Mouse (Mus musculus) c-Kit-positive CD71-negative TER-119-negative erythroid progenitor cells, embryonic 14.5 days (primary cell): Measurements from ENCODE around the gene Herc6.

Source experiments
- DNase-seq: peaks from one replicate; pipeline ENCODE4 v3.0.0-alpha.2; 2013; ENCODE audit warnings: low read depth

Gene Herc6

DNA sequence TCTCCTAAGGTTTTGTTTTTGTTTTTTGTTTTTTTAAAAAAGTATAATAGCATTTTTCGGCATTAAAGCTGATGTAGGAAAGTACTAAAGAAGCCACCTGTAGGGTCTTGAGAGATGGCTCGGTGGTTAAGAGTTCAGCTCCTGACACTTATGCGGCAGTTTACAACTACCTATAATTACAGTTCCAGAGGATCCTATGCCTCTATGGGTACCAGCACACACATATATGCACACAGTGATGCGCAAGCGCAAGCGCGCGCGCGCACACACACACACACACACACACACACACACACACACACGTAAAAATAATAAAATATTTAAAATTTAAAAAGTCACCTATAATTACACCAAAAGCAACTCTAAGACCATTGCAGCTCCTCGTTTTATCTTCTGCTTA, 795 bp downstream of the Herc6 start:
- no peak for DNase-seq

DNA sequence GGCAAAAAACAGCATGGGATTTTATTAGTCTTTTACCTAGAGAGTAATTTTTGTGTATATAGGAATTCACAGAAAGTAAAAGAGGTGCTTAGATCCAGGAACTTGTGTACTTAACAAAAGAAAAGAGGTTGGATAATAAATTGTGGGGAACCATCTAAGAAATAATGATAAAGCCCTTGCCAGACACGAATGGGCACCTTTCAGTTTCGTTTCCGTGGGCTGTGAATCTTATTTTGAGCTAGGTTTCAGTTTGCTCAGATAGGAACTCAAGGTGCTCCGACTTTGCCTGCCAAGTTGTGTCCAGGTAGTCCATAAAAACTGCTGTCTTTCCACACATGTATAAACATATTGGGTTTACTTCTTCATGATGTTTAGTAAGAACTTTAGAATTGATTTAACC, 1.6 kb downstream of the Herc6 start:
- no peak for DNase-seq

DNA sequence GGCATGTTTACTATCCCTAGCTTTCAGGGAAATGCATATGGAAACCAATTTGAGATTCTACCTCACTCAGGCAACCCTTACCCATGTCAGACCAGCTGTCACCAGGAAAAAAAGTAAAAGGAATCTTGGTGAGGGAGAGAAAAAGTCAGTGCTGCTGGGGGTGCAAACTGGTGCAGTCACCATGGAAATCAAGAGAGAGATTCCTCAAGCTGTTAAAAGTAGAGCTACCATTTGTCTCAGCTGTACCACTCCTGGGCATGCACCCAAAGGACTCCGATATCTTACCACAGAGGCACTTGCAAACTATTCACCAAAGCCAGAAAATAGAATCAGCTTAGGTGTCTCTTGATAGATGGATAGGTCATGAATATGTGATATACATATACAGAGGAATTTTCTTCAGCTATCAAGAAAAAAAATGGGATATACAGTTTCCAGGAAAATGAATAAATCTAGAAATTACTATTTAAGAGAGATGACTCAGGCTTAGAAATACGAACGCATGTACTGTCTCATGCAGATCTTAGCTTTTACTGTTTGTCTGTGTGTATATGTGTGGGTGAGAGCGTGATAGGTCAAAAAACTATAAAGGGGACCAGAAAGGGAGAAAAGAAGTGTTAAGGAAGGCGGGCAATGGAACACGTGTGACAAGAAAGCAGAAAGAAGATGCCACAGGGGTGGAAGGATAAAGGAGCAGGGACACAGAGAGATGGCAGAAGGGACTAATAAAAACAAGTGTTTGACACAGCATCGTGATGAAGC, 24.9 kb downstream of the Herc6 start:
- no peak for DNase-seq

DNA sequence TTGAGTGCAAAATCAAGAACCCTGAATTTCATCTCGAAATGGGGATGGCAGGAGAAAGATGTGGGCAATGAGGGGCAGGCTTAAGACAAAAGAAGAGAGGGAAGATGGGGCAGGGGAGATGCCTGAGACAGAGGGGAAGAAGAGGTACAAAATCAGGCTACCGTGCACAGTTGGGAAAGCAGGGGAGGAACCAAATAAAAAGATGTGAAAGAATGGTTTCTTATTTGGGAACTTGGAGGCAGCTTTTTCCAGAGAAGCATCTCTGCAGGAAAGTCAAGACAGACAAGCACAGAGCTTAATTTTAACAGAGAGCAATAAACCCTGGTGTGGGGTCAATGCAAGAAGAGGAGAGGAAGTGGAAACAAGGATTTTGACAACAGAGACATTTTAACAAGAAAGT, 27.2 kb downstream of the Herc6 start:
- no peak for DNase-seq

DNA sequence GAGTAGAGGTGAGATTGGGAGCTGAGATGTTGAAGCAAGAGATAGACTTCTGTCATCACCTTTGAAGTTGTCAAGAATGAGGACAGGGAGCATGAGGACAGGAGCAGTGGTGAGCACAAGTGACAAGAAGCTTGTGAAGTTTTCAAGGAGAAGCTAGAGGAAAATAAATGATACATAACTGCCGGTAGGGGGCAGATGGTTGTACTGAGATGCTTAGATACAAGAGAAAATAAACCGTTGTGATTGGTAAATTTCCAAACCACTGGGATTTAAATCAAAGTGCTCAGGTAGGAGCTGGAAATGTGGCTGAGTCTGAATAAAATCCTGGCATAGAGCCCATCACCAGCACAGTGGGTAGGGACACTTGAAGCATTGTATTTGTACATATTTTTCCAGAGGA, 28.8 kb downstream of the Herc6 start:
- DNase-seq: no peak

DNA sequence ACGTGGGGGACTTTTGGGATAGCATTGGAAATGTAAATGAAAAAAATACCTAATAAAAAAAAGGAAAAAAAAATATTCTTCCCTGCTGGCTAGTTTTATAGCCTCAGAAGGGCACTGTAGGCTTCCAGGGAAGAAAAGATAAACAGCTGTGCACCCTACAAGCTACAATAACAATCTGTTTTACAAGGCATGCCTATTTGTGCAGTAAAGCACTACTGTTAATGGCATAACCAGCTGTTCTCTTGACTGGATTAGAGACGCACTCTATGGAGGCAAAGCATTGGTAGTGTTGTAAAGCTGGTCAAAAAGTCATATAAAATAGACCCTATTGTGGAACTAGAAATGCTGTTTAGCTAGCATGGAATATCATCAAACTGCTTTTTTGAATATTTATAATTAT, 35.0 kb downstream of the Herc6 start:
- DNase-seq: no peak

DNA sequence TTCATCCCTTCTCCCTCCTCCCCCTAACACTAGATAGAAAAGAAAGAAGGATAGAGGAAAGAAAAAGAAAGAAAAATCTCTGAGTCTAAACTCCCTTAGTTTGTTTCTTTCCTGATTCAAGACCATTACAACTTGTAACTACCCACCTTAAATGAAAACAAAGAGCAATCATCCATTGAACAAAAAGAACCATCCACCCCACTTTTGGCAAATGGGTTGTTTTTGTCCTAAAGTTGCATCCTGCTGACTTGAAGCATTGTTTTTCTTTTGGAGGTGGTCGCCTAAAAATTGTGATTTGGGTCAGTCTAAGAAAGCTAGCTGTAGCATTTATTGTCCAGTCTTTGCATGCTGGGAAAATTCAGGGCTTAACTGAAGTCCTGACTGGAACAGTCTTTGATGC, 58.7 kb downstream of the Herc6 start:
- no peak for DNase-seq

DNA sequence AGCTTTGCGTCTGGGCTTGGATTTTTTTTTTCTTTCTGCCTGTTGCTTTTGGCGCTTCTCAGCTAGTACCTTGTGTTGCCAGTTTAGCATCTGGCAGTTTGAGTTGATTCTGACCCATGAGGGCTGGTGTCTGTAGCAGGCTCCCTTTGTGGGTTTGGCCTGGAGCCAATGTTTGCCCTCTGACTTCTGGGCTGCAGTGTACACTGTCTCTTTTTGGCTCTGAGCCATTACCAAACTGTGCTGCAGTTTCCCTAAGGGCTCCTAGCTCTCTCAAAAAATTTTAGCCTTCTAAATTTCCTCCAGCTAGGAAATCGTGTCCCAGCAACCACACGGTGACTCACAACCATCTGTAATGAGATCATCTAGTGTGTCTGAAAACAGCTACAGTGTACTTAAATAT, 61.0 kb downstream of the Herc6 start:
- peak; percentile 19 for DNase-seq

DNA sequence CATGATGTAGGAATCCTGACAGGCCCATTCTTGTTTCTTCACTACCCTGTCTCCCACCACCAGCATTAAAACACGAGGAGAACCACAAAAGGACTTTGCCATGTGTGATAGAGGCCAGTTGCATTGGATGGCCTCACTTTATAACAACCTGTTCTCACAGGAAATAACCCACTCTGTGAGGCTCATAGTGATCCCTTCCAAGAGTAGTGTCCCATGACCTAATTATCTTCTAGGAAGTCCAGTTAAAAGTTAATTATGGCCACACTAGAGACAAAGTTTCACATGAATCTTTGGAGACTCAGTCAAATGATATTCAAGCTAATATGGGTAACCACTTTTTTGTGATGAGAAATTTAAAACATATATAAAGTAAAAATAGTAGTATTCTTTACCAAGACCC, 66.5 kb downstream of the Herc6 start:
- DNase-seq: no peak

DNA sequence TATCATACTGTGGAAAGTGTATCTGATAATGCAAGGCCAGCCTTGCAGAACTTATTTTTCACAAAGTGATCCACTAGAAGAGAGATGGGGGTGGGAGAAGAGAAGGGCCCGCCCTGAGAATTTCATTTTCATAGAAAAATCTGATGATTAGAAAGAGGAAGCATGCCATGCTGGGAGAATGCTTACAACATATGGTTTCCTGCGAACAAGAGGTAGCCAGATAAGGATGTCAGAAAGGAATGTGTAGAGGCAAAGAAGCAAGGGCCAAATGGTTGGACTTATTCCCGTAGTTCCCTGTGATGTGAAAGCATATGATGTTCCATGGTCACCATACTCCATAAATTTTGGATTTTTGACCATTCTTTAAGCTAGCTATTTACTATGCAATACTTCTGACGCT, 80.5 kb downstream of the Herc6 start:
- DNase-seq: no peak

DNA sequence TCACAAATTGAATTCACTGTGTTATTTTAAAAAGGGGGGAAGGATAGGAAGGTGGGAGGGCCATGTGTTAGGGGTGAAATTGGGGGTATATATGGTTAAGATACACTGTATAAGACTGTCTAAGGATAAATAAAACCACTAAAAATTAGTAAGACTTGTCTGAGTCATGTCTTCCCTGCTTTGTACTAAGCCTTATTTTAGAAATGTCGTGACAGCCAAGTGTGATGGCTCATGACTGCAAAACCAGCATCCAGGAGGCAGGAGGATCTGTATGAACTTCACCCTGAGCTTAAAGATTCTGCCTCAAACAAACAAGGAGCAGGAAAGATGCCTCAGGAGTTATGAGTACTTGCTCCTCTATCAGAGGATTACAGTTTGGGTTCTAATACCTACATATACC, 103.4 kb downstream of the Herc6 start:
- no peak for DNase-seq

DNA sequence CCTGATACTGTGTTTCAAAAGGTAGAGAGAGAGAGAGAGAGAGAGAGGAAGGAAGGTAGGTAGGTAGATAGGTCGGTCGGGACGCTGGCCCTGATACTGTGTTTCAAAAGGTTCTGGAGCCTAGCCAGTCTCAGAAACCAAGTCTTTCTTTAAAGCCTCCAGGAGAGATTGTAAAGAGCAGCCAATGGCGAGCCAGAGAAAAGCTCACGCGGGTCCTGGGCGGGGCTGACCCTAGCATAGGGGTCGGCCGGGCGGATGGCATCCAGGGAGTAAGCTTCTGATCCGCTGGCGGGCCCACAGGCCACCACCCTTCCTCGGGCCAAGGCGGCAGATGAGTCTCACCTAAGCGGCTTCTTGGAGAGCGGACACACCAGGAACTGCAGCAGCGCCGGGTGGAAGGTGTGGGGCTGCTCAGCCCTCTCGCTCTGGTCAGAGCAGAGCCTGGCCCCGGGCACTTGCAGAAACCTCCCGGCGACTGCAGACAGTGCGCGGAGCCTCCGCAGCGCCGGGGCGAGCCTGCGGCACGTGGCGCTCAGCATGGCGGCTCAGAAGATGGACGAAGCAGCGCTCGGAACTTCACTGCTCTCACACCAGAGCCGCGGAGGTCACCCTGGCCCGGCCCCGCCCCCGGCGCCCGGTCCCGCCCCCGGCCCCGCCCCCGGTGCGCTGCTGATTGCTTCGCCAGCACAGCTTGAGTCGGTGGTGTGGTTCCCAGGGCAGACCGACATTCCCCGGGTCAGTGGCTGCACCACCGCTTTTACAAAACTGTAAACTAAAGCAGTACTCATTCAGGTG, 110.9 kb downstream of the Herc6 start, which contains the start of gene Pyurf:
Gene Pyurf, minus strand, starts transcription at position 612 of the 795 bp plus-strand sequence.
- DNase-seq: peak; percentile 70

DNA sequence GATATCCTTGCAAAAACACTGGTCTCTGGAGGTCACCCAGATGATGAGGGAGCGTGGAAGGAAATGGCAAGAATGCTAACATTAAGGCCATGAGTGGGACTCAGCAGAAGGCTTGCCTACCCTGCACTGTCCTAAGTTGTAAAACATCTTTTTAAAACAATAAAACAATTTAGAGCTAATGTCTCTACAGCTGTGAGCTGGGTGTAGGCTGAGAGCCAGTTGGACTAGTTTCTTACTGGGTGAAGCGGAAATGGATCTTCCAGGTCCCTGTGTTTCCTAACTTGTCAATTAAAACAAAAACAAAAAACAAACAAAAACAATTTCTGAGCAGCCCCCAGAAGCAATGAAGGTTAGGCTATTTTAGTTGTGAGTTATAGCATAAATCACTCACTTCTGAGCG, 112.3 kb downstream of the Herc6 start:
- DNase-seq: no peak

DNA sequence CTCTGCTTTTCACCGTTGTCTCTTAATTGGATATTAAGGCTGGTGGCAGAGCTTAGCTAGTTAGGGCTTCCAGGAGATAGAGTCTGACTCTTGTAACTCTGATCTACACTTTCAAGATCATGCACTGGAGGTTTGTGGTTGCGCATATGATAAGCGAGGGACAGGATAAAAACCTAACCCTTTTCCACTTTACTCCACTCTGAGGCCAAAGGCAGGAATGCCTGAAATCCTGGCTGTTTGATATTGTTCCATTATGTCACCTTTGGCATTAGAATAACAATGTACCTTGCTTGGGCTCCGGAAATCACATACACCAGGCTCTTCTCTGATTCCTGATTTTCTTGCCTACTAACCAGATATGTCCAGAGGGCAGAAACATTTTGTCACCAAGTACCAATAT, 120.9 kb downstream of the Herc6 start:
- no peak for DNase-seq

DNA sequence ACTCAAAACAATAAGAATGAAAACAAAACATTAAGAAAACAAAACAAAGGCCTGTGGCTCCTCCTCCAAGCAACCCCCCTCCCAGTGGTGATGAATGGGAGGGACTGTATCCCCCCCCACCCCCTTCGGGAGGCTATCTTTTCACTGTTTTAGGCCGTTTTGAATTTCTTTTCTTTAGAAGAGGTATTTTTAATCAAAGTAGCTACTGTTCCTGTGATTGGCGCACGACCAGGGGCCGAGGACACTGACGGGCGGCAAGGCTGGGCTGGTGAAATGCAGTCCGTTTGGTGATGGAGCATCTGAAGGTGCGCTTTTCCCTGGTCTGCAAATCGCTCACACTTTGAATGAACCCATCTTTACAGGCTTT, 121.6 kb downstream of the Herc6 start, which contains the start of gene Lancl2:
Gene Lancl2, plus strand, starts transcription at position 165 of the 367 bp plus-strand sequence.
- DNase-seq: no peak

DNA sequence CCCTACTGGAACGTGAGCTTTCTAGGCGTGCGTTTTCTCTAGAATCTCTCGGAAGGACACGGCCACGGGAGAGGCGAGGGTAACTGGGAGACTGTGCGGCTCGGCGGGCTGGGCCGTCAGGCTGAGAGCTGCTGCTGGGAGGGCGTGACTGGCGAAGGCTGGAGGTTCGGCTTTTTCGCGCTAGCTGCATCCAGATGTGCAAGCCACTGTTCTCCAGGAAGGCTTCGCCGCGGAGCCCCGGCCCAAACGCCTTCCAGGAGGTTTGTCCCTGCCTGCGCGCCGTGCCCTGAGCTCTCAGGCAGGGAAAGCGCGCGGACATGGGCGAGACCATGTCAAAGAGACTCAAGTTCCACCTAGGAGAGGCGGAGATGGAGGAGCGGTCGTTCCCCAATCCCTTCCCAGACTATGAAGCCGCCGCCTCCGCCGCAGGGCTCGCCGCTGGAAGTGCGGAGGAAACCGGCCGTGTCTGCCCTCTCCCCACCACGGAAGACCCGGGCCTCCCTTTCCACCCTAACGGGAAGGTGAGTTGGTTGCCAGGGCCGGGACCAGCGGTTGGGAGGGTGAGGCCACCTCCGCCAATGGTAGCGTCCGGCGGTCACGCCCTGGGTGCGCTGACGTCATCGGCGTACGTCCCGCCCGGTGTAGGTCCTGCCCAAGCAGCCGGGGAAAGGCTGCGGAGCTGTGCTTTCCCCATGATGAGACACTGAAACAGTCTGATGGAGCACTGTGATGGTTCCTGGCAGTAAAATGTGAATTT, 122.1 kb downstream of the Herc6 start:
- peak; percentile 82 for DNase-seq

DNA sequence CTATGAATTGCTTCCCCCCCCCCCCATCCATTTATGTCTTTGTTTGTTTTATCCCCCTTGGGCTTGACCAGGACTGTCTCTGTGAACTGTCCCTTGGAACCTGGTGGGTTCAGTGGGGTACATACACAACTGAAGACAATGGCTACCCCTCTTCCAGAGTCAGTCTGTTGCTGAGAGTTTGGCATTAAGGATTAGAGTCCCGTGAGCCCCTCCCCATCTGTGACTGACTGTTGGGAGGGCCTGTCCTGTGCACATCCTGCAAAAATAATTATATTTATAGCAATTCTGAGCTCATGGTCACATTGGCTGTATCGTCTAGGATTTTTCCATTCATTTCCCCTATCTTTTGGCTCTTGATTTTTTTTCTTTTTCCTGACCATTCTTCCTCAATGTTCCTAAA, 122.9 kb downstream of the Herc6 start:
- DNase-seq: no peak

DNA sequence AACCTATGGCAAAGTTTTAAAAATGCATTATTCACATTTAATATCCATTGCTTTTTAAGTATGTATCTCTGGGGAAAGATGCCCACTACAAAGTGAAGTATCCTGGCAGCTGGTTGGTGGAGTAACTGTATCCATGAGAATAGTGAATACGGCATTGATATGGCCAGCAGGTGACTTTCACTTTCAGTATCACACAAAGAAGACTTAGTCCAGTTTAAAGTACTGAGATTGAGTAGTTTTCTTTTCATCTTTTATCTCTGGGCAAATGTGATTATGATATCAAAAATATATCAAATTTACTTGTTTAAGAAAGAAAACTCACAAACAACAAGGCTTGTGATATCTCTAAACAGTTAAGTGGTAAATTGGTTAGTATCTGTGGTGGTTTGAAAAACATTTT, 125.9 kb downstream of the Herc6 start:
- DNase-seq: no peak

DNA sequence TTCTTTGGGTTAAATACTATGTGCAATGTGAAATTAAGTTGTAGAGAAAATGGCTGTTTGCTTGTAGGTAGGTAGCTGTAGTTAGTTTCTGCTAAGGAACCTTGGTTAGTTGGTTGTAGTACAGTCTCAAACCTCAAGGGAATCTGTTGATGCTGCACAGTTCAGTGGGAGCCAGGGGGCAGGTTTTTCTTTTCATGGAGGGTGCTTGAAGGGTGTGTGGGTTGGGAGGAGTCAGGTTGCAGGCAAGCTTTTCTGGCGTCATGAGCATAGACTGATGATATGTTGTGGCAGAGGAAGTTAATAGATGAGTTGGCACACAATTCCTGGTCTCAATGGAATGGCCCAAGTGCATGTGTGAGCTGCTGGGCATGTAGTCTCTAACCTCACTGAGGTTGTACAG, 130.9 kb downstream of the Herc6 start:
- DNase-seq: no peak
